22 mouse cellular contexts compared by ENCODE assay signal in the genomic region with DNA sequence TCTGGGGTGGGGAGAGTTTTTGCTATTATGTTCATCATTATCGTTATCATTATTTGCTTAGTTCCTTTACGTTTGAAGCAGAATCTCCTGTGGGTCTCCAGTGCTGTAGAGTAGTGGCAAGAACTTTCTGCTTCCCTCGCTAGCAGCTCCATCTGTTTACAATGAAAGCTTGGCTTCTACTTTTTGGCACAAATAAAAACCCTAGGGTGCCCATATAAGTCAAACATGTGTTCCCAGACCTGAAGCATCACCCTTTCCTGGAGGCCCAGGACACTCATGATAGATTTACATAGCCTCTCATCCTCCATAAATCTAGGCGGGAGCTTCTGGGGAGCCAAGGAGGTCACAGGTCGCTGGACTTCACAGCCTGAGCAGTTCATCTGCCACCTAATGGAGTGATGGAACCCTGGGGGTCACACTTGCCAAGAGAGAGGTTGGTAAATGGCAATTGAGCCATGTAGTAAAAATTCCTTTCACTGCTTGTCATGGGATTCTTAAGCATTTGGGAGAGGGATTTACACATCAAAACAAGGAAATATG.
A peak's percentile ranks its signal among the peaks of the same experiment; 100 is the strongest.
DNase-seq lines count a peak whose midpoint lies in the region; ATAC-seq and TF ChIP-seq lines count a peak whose summit lies in the region.
"Had no signal": no experiment of that assay in that cellular context is flagged by ENCODE, and none has a peak within 500 bp of the region (broad histone marks: within the 10 kb centered on the region; RNA-seq: fewer than 3 reads in every experiment).

No protein-coding gene starts in this region.

- H3K4me1 ChIP-seq in embryonic facial prominence, embryonic 13.5 days: peaks cover 25% of the 10 kb centered on the region
- peaks cover 15% of the 10 kb centered on the region for H3K4me1 ChIP-seq in embryonic facial prominence, embryonic 10.5 days
- no peaks in the 10 kb centered on the region for H3K4me1 ChIP-seq in lung, postnatal 0 days (ENCODE audit: insufficient read depth, low read depth, low read length)
- peaks cover 4% of the 10 kb centered on the region; the same call in 1 of the 2 replicates for H3K4me1 ChIP-seq in limb, embryonic 14.5 days (ENCODE audit: control insufficient read depth, insufficient read depth, low read length)
- no peaks in the 10 kb centered on the region for H3K4me1 ChIP-seq in forebrain, embryonic 13.5 days
- H3K4me1 ChIP-seq: hindbrain, embryonic 10.5 days; intestine, embryonic 15.5 days; midbrain, embryonic 15.5 days; neural tube, embryonic 12.5 days had no signal

- no peak for TF ChIP-seq CTCF in lung, postnatal 0 days (IDR thresholded peaks at IDR 0.05)

- 56% methylated on average over 5 of the region's 5 CpGs for WGBS in embryonic facial prominence, embryonic 13.5 days
- 78% methylated on average over 5 of the region's 5 CpGs for WGBS in embryonic facial prominence, embryonic 10.5 days
- WGBS in lung, postnatal 0 days: 58% methylated on average over 5 of the region's 5 CpGs
- 26% methylated on average over 5 of the region's 5 CpGs for WGBS in limb, embryonic 14.5 days
- WGBS in forebrain, embryonic 13.5 days: 75% methylated on average over 5 of the region's 5 CpGs

- no peak for TF ChIP-seq POLR2A in limb, embryonic 14.5 days (IDR thresholded peaks at IDR 0.05; ENCODE audit: borderline replicate concordance, extremely low read depth, insufficient read depth, insufficient read length)

- H3K4me3 ChIP-seq in embryonic facial prominence, embryonic 13.5 days: no peak overlapping the region
- no peak overlapping the region for H3K4me3 ChIP-seq in embryonic facial prominence, embryonic 10.5 days
- H3K4me3 ChIP-seq in lung, postnatal 0 days (ENCODE audit: low read depth, low read length): no peak overlapping the region
- no peak overlapping the region for H3K4me3 ChIP-seq in limb, embryonic 14.5 days (replicated peaks; ENCODE audit: low read length)
- no peak overlapping the region for H3K4me3 ChIP-seq in forebrain, embryonic 13.5 days
- H3K4me3 ChIP-seq: hindbrain, embryonic 10.5 days; intestine, embryonic 15.5 days; layer of hippocampus, adult 2 months; midbrain, embryonic 15.5 days; neural tube, embryonic 12.5 days had no signal

- no peak for DNase-seq in embryonic facial prominence, embryonic 10.5 days (ENCODE audit: low spot score)
- peak; percentile 22 for DNase-seq in lung, postnatal 0 days (ENCODE audit: low spot score)
- no peak for DNase-seq in lung, postnatal 25 days (ENCODE audit: low spot score)
- DNase-seq in limb, embryonic 14.5 days (ENCODE audit: low spot score): no peak
- no peak for DNase-seq in cerebellum, adult 18-20 months
- DNase-seq: cerebellum, adult 11 months; cerebellum, postnatal 10 days; gastrocnemius, postnatal 25 days; kidney, adult 8-10 months; kidney, postnatal 14 days; lung, adult 18-20 months; lung, postnatal 4 days; retina, postnatal 1 day; thymus, postnatal 14 days had no signal

- no peak for TF ChIP-seq EP300 in lung, postnatal 0 days (IDR thresholded peaks at IDR 0.05)

- no peak for ATAC-seq in embryonic facial prominence, embryonic 13.5 days (ENCODE audit: insufficient number of reproducible peaks, insufficient read depth, low FRiP score, low TSS enrichment, low read depth)
- ATAC-seq in lung, postnatal 0 days: no peak
- 0 out of 2 replicates have a peak, but pooled peaks have one; percentile 21 for ATAC-seq in limb, embryonic 14.5 days (ENCODE audit: low FRiP score, low read depth)
- no peak for ATAC-seq in forebrain, embryonic 13.5 days
- ATAC-seq: hindbrain, embryonic 16.5 days; intestine, embryonic 15.5 days; midbrain, embryonic 15.5 days had no signal

- H3K27ac ChIP-seq in embryonic facial prominence, embryonic 13.5 days: peak overlapping the region; percentile 69
- H3K27ac ChIP-seq in embryonic facial prominence, embryonic 10.5 days (replicated peaks): no peak overlapping the region
- no peak overlapping the region for H3K27ac ChIP-seq in lung, postnatal 0 days (ENCODE audit: low read length)
- H3K27ac ChIP-seq in limb, embryonic 14.5 days (replicated peaks; ENCODE audit: low read depth, low read length): no peak overlapping the region
- H3K27ac ChIP-seq in forebrain, embryonic 13.5 days: no peak overlapping the region
- H3K27ac ChIP-seq: hindbrain, embryonic 10.5 days; intestine, embryonic 15.5 days; layer of hippocampus, adult 2 months; midbrain, embryonic 15.5 days; neural tube, embryonic 12.5 days had no signal

- no peak overlapping the region for H3K9ac ChIP-seq in embryonic facial prominence, embryonic 13.5 days
- no peak overlapping the region for H3K9ac ChIP-seq in lung, postnatal 0 days (replicated peaks; ENCODE audit: low read depth)
- no peak overlapping the region for H3K9ac ChIP-seq in limb, embryonic 14.5 days (ENCODE audit: low read depth, low read length, severe bottlenecking)
- H3K9ac ChIP-seq in forebrain, embryonic 13.5 days: no peak overlapping the region
- H3K9ac ChIP-seq: intestine, embryonic 15.5 days; midbrain, embryonic 15.5 days; neural tube, embryonic 12.5 days had no signal

- no peaks in the 10 kb centered on the region for H3K27me3 ChIP-seq in embryonic facial prominence, embryonic 13.5 days
- no peaks in the 10 kb centered on the region for H3K27me3 ChIP-seq in embryonic facial prominence, embryonic 10.5 days (replicated peaks; ENCODE audit: low read depth, poor library complexity, severe bottlenecking)
- H3K27me3 ChIP-seq in lung, postnatal 0 days (replicated peaks; ENCODE audit: insufficient read depth, low read length): no peaks in the 10 kb centered on the region
- H3K27me3 ChIP-seq in limb, embryonic 14.5 days (ENCODE audit: control insufficient read depth, insufficient read depth, low read length): no peaks in the 10 kb centered on the region
- H3K27me3 ChIP-seq in forebrain, embryonic 13.5 days: no peaks in the 10 kb centered on the region
- H3K27me3 ChIP-seq: intestine, embryonic 15.5 days; midbrain, embryonic 15.5 days; neural tube, embryonic 12.5 days had no signal

- H3K36me3 ChIP-seq in embryonic facial prominence, embryonic 13.5 days: no peaks in the 10 kb centered on the region
- H3K36me3 ChIP-seq in embryonic facial prominence, embryonic 10.5 days (replicated peaks): no peaks in the 10 kb centered on the region
- no peaks in the 10 kb centered on the region for H3K36me3 ChIP-seq in lung, postnatal 0 days (ENCODE audit: insufficient read depth, low read length)
- no peaks in the 10 kb centered on the region for H3K36me3 ChIP-seq in limb, embryonic 14.5 days (ENCODE audit: control insufficient read depth, insufficient read depth, low read length)
- H3K36me3 ChIP-seq in forebrain, embryonic 13.5 days (ENCODE audit: poor library complexity, severe bottlenecking): no peaks in the 10 kb centered on the region
- H3K36me3 ChIP-seq: hindbrain, embryonic 10.5 days; intestine, embryonic 15.5 days; midbrain, embryonic 15.5 days; neural tube, embryonic 12.5 days had no signal

- H3K4me2 ChIP-seq in embryonic facial prominence, embryonic 13.5 days: peak overlapping the region; percentile 5; the same call in 1 of the 2 replicates
- H3K4me2 ChIP-seq in lung, postnatal 0 days (replicated peaks; ENCODE audit: low read depth, low read length): no peak overlapping the region
- no peak overlapping the region for H3K4me2 ChIP-seq in limb, embryonic 14.5 days (replicated peaks; ENCODE audit: low read depth, low read length, severe bottlenecking)
- H3K4me2 ChIP-seq in forebrain, embryonic 13.5 days: no peak overlapping the region
- H3K4me2 ChIP-seq: intestine, embryonic 15.5 days; midbrain, embryonic 15.5 days; neural tube, embryonic 12.5 days had no signal

- no peaks in the 10 kb centered on the region for H3K9me3 ChIP-seq in embryonic facial prominence, embryonic 13.5 days
- no peaks in the 10 kb centered on the region for H3K9me3 ChIP-seq in embryonic facial prominence, embryonic 10.5 days
- H3K9me3 ChIP-seq in lung, postnatal 0 days (ENCODE audit: low read length): no peaks in the 10 kb centered on the region
- no peaks in the 10 kb centered on the region for H3K9me3 ChIP-seq in limb, embryonic 14.5 days (ENCODE audit: control insufficient read depth, low read length)
- H3K9me3 ChIP-seq in forebrain, embryonic 13.5 days (replicated peaks): no peaks in the 10 kb centered on the region
- H3K9me3 ChIP-seq: hindbrain, embryonic 10.5 days; intestine, embryonic 15.5 days; midbrain, embryonic 15.5 days; neural tube, embryonic 12.5 days had no signal
